In genomic region chr2:109674532-109674931, GRCm38 (mm10) we compare ENCODE assay signal across 9 mouse cellular contexts. TPM values are rescaled to one million over a fixed set of nuclear protein-coding genes. Genes with fewer than 3 reads are reported as not detected.
A peak's percentile ranks its signal among the peaks of the same experiment; 100 is the strongest.
DNase-seq lines count a peak whose midpoint lies in the region; ATAC-seq lines count a peak whose summit lies in the region.
"Had no signal": no experiment of that assay in that cellular context is flagged by ENCODE, and none has a peak within 500 bp of the region (broad histone marks: within the 10 kb centered on the region; RNA-seq: fewer than 3 reads in every experiment).

TSS of gene Bdnf (plus strand) at chr2:109674700.

- peak within 1 kb of the TSS; percentile 35 for H3K4me3 ChIP-seq in neural tube, embryonic 11.5 days (ENCODE audit: low read depth, low read length)
- H3K4me3 ChIP-seq in stomach, embryonic 16.5 days (replicated peaks; ENCODE audit: low read length): peak within 1 kb of the TSS; percentile 39

- no peaks in the 10 kb centered on the region for H3K36me3 ChIP-seq in neural tube, embryonic 11.5 days (ENCODE audit: control insufficient read depth, insufficient read depth, low read length)
- no peaks in the 10 kb centered on the region for H3K36me3 ChIP-seq in stomach, embryonic 16.5 days (ENCODE audit: control insufficient read depth, insufficient read depth, low read length)

- H3K27me3 ChIP-seq in neural tube, embryonic 11.5 days (ENCODE audit: control insufficient read depth, insufficient read depth, low read length): peaks cover 45% of the 10 kb centered on the region
- peaks cover 52% of the 10 kb centered on the region for H3K27me3 ChIP-seq in stomach, embryonic 16.5 days (ENCODE audit: control insufficient read depth, insufficient read depth, low read length)

- H3K9ac ChIP-seq in neural tube, embryonic 11.5 days (ENCODE audit: low read length): no peak within 1 kb of the TSS
- H3K9ac ChIP-seq in stomach, embryonic 16.5 days (ENCODE audit: low read length): 0 out of 2 replicates have a peak within 1 kb of the TSS, but pooled peaks have one; percentile 31

- DNase-seq in cerebellum, adult 11 months: peak; percentile 8
- peak; percentile 15 for DNase-seq in neural tube, embryonic 11.5 days (ENCODE audit: low spot score)
- DNase-seq in neural tube, embryonic 10.5 days (ENCODE audit: extremely low spot score, low spot score): no peak
- DNase-seq in left cerebral cortex, postnatal 36 days (ENCODE audit: low spot score in 2 of 2): no peak
- no peak for DNase-seq in ovary, postnatal 14 days (ENCODE audit: low spot score)

- H3K4me2 ChIP-seq in neural tube, embryonic 11.5 days (ENCODE audit: low read depth): peak within 1 kb of the TSS; percentile 92
- H3K4me2 ChIP-seq in stomach, embryonic 16.5 days (ENCODE audit: low read depth, low read length): peak within 1 kb of the TSS; percentile 62

- intact Hi-C loops in left cerebral cortex, postnatal 36 days (cut with DNase I): loop anchor here (10.0 kb wide), 1 partner anchor 500 kb away; no protein-coding TSS in a partner anchor

- WGBS in neural tube, embryonic 11.5 days: 2% methylated on average over 15 of the region's 15 CpGs
- WGBS in stomach, embryonic 16.5 days: 2% methylated on average over 15 of the region's 15 CpGs

- no peak for ATAC-seq in cerebellum, adult (ENCODE audit: insufficient number of reproducible peaks, low FRiP score, low TSS enrichment)
- ATAC-seq in neural tube, embryonic 11.5 days (ENCODE audit: insufficient read depth, low FRiP score, low TSS enrichment): no peak
- no peak for ATAC-seq in stomach, embryonic 16.5 days (ENCODE audit: insufficient read depth, low FRiP score)
- no peak for ATAC-seq in CD4-positive, CD25-positive, alpha-beta regulatory T cell, adult 4 months

- no peak within 1 kb of the TSS for H3K27ac ChIP-seq in neural tube, embryonic 11.5 days (ENCODE audit: low read depth, low read length)
- H3K27ac ChIP-seq in stomach, embryonic 16.5 days (ENCODE audit: low read length): no peak within 1 kb of the TSS

- no peaks in the 10 kb centered on the region for H3K9me3 ChIP-seq in neural tube, embryonic 11.5 days (ENCODE audit: control insufficient read depth, low read length)
- no peaks in the 10 kb centered on the region for H3K9me3 ChIP-seq in stomach, embryonic 16.5 days (replicated peaks; ENCODE audit: control insufficient read depth, low read length)

- H3K4me1 ChIP-seq in neural tube, embryonic 11.5 days (ENCODE audit: control insufficient read depth, insufficient read depth, low read length): peaks cover 6% of the 10 kb centered on the region
- H3K4me1 ChIP-seq in stomach, embryonic 16.5 days (ENCODE audit: control insufficient read depth, insufficient read depth, low read length): peaks cover 24% of the 10 kb centered on the region

RNA-seq across cellular contexts. Expression of gene Bdnf, which starts in this region (rescaled TPM):
- 2.7 and 2.9 TPM in 2 replicates for polyA plus RNA-seq in neural tube, embryonic 11.5 days (2014; fragmentation: Nextera tagmentation; extraction: Ambion mirVana)
- total RNA-seq in left cerebral cortex, postnatal 36 days (2021): 10 to 100 TPM; 26.9 to 30.3 TPM
- polyA plus RNA-seq in stomach, embryonic 16.5 days (2015; fragmentation: Nextera tagmentation; extraction: Ambion mirVana): 1.5 and 1.9 TPM in 2 replicates
- polyA plus RNA-seq in CD4-positive, CD25-positive, alpha-beta regulatory T cell, adult 4 months (2017; shearing (Covaris generic)): not detected
- total RNA-seq: neutrophil, adult 5-6 weeks had no signal

Comparison
In these comparisons a context has a peak if more than half of its experiments do, and no peak if none do; other contexts are left out.
1. DNase-seq: peak in cerebellum, adult 11 months (single experiment) and neural tube, embryonic 11.5 days (single experiment); none in neural tube, embryonic 10.5 days (single experiment), left cerebral cortex, postnatal 36 days (0 of 2) and ovary, postnatal 14 days (single experiment).